Mouse (Mus musculus): ENCODE measurements around the gene Fgfrl1. TPM values are rescaled to one million over a fixed set of nuclear protein-coding genes. Genes with fewer than 3 reads are reported as not detected.

The Fgfrl1 gene
- polyA plus RNA-seq, 1 experiment from 2014 or later, result 25.9 TPM

DNA sequence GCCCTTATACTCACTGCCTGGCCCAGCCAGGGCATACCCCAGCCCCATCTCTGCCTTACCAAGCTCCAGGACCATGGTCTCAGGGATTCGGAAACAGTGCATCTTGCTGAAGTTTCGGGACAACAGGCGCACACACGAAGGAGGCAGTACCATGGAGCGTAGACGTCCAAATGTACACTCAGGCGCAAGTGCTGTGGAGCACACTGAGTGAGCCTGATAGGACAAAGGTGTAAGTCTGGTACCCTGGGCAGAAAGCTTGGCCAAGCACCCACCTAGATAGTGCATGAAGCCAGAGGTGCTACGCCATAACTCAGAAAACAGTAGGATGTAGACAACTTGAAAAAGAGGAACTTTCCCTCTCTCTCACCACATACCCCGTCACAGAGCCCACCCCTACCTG is 36.8 kb upstream of the Fgfrl1 start:
- 95% methylated on average over 9 of the region's 9 CpGs for WGBS
- Histone ChIP-seq H3K27me3 (replicated peaks) (no peaks in the 10 kb centered on the region), H3K4me3 (replicated peaks) (no peak overlapping the region), H3K9me3 (no peaks in the 10 kb centered on the region), H3K4me1 (peaks cover 10% of the 10 kb centered on the region), H3K27ac (no peak overlapping the region), H3K9ac (no peak overlapping the region), H3K4me2 (no peak overlapping the region), H3K36me3 (peaks cover 32% of the 10 kb centered on the region)
- ATAC-seq (ENCODE audit: insufficient read depth, low FRiP score, low read depth), result no peak

DNA sequence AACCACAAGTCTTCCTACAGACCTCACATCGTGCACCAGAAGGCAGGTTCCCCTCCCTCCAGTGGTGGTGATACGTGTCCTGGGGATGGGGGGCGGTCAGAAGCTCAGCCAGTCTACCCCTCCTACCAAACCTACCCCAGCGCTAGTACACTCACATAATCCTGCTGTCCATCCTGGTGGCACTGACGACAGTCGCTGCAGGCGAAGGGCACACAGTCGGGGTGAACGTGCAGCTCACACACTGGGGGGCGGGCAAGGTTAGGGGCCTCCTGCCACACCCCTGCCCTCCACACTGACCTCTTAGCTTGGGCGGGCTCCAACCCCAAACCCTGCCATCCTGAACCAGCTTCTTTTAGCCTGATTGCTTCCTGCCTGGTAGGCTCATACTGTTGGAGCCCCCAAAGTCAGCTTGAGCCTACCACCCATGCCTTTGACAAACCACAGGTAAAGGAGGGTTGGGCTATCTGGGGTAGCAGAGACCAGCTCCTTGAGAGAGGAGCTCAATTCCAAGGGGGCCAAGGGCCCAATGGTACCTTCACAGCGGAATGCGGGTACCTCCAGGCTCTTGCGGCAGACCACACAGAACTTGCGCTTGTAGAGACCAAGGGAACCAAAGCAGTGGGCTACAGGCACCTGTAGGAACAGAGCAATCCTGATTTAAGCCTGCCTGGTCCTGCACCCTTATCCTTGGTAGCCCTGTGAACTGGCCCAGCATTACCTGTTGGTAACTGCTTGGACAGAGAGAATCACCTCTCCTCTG is 36.1 kb upstream of the Fgfrl1 start:
- Histone ChIP-seq H3K27me3 (replicated peaks) (no peaks in the 10 kb centered on the region), H3K9ac (no peak overlapping the region), H3K36me3 (peaks cover 32% of the 10 kb centered on the region), H3K4me3 (replicated peaks) (no peak overlapping the region), H3K4me1 (peaks cover 12% of the 10 kb centered on the region), H3K27ac (no peak overlapping the region), H3K9me3 (no peaks in the 10 kb centered on the region), H3K4me2 (no peak overlapping the region)
- no peak for ATAC-seq (ENCODE audit: insufficient read depth, low FRiP score, low read depth)
- WGBS, result 91% methylated on average over 15 of the region's 15 CpGs

DNA sequence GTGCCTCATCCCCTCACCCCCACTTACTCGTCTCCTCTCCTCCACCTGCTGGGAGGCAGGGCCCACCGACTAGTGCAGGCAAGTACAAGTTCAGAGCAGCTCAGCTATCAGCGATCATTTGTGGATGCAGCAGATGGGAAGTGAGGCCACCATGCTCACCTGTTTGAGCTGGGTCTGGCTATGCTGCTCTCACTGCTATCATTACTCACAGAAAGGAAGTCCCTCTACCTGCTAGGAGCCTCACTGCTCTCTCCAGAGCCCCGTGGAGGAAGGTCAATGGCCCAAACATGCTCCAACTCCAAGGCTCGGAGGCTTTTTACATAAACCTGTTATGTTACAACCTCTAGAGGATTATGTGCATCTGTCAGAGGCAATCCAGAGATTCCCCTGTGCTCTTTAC is 34.8 kb upstream of the Fgfrl1 start:
- 79% methylated on average over 5 of the region's 5 CpGs for WGBS

GRCm38 (mm10) chr5:108658611-108659010 is 33.6 kb upstream of the Fgfrl1 start:
- 95% methylated on average over 1 of the region's 1 CpGs for WGBS
- no peak overlapping the region for H3K27ac ChIP-seq
- H3K36me3 ChIP-seq, result peaks cover 22% of the 10 kb centered on the region
- no peak overlapping the region for H3K9ac ChIP-seq
- ATAC-seq (ENCODE audit: insufficient read depth, low FRiP score, low read depth), result no peak
- H3K4me2 ChIP-seq, result no peak overlapping the region
- H3K27me3 ChIP-seq (replicated peaks), result no peaks in the 10 kb centered on the region
- no peak overlapping the region for H3K4me3 ChIP-seq (replicated peaks)
- H3K9me3 ChIP-seq, result no peaks in the 10 kb centered on the region
- H3K4me1 ChIP-seq, result peaks cover 12% of the 10 kb centered on the region

More for the DNA sequence above, 34.8 kb upstream of the Fgfrl1 start:
- H3K27ac ChIP-seq, result no peak overlapping the region
- H3K9me3 ChIP-seq, result no peaks in the 10 kb centered on the region
- no peak overlapping the region for H3K4me3 ChIP-seq (replicated peaks)
- ATAC-seq (ENCODE audit: insufficient read depth, low FRiP score, low read depth), result no peak
- H3K4me2 ChIP-seq, result no peak overlapping the region
- no peaks in the 10 kb centered on the region for H3K27me3 ChIP-seq (replicated peaks)
- peaks cover 12% of the 10 kb centered on the region for H3K4me1 ChIP-seq
- H3K36me3 ChIP-seq, result peaks cover 32% of the 10 kb centered on the region
- no peak overlapping the region for H3K9ac ChIP-seq

DNA sequence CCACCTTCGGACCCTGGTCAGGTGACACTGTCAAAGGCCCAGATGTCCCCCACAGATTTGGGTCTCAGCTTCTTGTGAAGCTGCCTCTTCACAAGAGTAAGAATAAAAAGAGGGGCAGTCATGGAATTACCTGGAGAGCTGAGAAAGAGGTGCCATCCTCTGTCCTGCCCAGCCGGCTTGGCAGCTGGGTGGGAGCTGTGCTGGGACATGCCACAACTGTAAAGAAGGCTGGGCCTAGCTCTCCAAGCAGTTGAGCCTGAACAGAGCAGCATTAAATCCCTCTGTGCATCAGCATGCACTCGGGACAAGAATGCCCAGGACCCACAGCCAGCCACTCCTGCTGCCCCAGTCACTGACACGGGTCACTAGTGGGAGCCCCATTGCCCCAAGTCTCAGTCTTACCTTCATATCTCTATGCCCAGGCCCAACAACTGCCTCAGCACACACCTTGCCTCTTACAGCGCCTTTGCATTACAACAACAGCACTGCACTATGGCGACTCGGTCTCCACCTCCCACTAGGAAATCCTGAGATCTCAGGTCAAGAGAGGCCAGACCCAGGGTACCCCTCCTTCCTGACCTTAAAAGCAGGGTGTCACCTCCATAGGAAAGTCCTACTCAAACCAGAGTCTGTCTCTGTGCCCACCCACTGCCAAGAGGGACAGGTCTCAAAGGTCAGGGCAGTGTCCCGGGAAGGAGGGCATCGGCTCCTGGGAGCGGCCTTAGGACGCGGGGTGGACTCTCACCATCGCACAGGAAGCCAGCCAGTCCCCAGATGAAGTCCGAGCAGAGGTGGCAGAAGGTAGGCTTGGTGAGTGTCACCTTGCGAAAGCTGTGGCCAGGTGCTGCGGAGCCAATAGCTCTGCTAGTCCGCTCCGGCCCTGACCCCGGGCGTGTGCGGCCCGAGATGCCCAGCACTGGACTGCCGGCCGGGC is 32.2 kb upstream of the Fgfrl1 start, which contains the start of gene Idua:
TSS of gene Idua (plus strand) at position 634 of the 934 bp plus-strand sequence.
- peaks cover 12% of the 10 kb centered on the region for H3K4me1 ChIP-seq
- WGBS, result 10% methylated on average over 24 of the region's 24 CpGs
- no peaks in the 10 kb centered on the region for H3K27me3 ChIP-seq (replicated peaks)
- H3K27ac ChIP-seq, result peak within 1 kb of the TSS; percentile 32; the same call in 1 of the 2 replicates
- no peaks in the 10 kb centered on the region for H3K9me3 ChIP-seq
- H3K4me3 ChIP-seq (replicated peaks), result peak within 1 kb of the TSS; percentile 85
- H3K36me3 ChIP-seq, result peaks cover 11% of the 10 kb centered on the region
- peak within 1 kb of the TSS; percentile 91 for H3K9ac ChIP-seq
- peak within 1 kb of the TSS; percentile 91 for H3K4me2 ChIP-seq
- peak; percentile 47 for ATAC-seq (ENCODE audit: insufficient read depth, low FRiP score, low read depth)

DNA sequence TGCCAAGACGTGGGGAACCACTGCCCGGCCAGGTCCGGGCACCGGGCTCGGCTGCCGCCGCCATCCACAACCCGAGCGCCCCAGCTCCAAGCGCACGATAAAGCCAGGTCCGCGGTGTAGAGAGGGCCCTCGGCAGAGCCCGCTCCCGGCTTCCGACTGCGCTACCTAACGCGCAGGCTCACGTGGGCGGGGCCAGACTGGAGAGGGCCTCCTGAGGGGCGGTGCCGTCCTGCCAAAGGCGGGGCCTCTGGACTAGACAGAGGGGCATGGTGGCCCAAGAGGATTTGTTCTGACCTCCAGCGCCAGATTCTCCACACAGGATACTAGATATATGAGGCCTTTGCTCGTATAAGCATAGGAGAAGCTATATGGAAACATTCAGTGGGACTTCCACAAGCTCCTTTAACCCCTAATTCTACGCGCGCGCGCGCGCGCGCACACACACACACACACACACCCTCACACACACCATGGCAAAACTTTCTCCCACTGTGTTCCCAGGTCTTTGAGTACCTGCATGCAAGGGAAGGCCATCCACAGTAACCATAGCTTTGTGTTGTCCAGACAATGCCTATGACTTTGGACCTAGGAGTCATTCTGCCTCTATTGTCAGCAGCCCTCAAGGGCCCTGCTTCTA is 31.4 kb upstream of the Fgfrl1 start:
- Histone ChIP-seq H3K4me2 (peak overlapping the region; percentile 91), H3K27me3 (replicated peaks) (no peaks in the 10 kb centered on the region), H3K4me1 (peaks cover 12% of the 10 kb centered on the region), H3K9ac (peak overlapping the region; percentile 91), H3K4me3 (replicated peaks) (peak overlapping the region; percentile 85), H3K9me3 (no peaks in the 10 kb centered on the region), H3K27ac (peak overlapping the region; percentile 32; the same call in 1 of the 2 replicates), H3K36me3 (peaks cover 4% of the 10 kb centered on the region; the same call in 1 of the 2 replicates)
- 14% methylated on average over 36 of the region's 36 CpGs for WGBS
- peak; percentile 99 for ATAC-seq (ENCODE audit: insufficient read depth, low FRiP score, low read depth)

DNA sequence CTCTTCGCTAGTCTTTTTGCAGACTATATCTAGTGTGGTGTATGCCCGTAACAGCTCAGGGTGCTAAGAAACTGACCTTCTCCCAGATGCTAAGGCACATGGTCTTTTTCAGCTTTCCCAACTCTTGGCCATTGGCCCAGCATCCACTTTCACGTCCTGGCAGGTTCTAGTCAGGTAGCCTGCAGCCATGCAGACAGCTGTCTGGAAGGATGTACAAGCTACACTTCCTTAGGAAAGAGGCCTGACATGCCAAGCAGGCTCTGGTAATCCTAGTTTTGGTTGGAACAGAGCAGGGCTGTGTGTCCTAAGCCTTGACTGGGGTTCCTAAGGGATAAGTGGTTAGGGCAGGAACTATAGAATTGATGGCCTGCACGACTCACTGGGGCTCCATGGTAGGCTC is 29.4 kb upstream of the Fgfrl1 start:
- 83% methylated on average over 4 of the region's 4 CpGs for WGBS
- Histone ChIP-seq H3K4me2 (no peak overlapping the region), H3K27me3 (replicated peaks) (no peaks in the 10 kb centered on the region), H3K36me3 (no peaks in the 10 kb centered on the region), H3K4me1 (peaks cover 12% of the 10 kb centered on the region), H3K9me3 (no peaks in the 10 kb centered on the region), H3K9ac (no peak overlapping the region), H3K4me3 (replicated peaks) (no peak overlapping the region), H3K27ac (no peak overlapping the region)
- ATAC-seq (ENCODE audit: insufficient read depth, low FRiP score, low read depth), result no peak

- no peak for ATAC-seq (ENCODE audit: insufficient read depth, low FRiP score, low read depth)
- Histone ChIP-seq H3K4me1 (peaks cover 14% of the 10 kb centered on the region), H3K4me2 (no peak overlapping the region), H3K4me3 (replicated peaks) (no peak overlapping the region), H3K27me3 (replicated peaks) (no peaks in the 10 kb centered on the region), H3K36me3 (no peaks in the 10 kb centered on the region), H3K27ac (no peak overlapping the region), H3K9ac (no peak overlapping the region), H3K9me3 (no peaks in the 10 kb centered on the region)
- WGBS, result 38% methylated on average over 3 of the region's 3 CpGs
These were observed 27.1 kb upstream of the Fgfrl1 start for GRCm38 (mm10) chr5:108665066-108665465.

DNA sequence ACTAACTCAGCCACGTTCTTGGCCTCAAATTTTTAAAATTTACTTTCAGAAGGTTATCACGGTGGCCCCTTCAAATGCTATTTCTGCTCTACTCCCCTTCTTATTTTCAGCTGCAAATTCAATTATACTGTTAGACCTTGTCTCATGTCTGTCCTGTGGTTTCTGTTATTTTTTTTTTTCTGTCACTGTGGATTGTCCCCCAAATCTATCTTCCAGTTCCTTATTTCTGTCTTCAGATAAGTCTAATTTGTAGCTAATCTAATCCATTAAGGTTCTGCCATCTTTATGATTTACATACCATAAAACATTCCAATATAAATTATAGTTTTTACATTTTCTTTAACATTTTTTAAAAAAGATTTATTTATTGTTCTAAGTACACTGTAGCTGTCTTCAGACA is 24.8 kb upstream of the Fgfrl1 start:
- WGBS, result 73% methylated on average over 2 of the region's 2 CpGs
- peaks cover 8% of the 10 kb centered on the region; the same call in 1 of the 2 replicates for H3K36me3 ChIP-seq

GRCm38 (mm10) chr5:108668387-108668932 is 23.7 kb upstream of the Fgfrl1 start:
- H3K4me1 ChIP-seq, result peaks cover 10% of the 10 kb centered on the region
- peaks cover 15% of the 10 kb centered on the region; the same call in 1 of the 2 replicates for H3K36me3 ChIP-seq
- no peaks in the 10 kb centered on the region for H3K27me3 ChIP-seq (replicated peaks)
- peak overlapping the region; percentile 89; the same call in 1 of the 2 replicates for H3K27ac ChIP-seq
- 0 out of 2 replicates have a peak, but pooled peaks have one; percentile 2 for ATAC-seq (ENCODE audit: insufficient read depth, low FRiP score, low read depth)
- H3K4me3 ChIP-seq (replicated peaks), result peak overlapping the region; percentile 59
- H3K9ac ChIP-seq, result peak overlapping the region; percentile 68; the same call in 1 of the 2 replicates
- H3K9me3 ChIP-seq, result no peaks in the 10 kb centered on the region
- WGBS, result 9% methylated on average over 3 of the region's 3 CpGs
- peak overlapping the region; percentile 80 for H3K4me2 ChIP-seq

More for the DNA sequence above, 24.8 kb upstream of the Fgfrl1 start:
- Histone ChIP-seq H3K27me3 (replicated peaks) (no peaks in the 10 kb centered on the region), H3K4me1 (peaks cover 10% of the 10 kb centered on the region), H3K9me3 (no peaks in the 10 kb centered on the region), H3K4me2 (no peak overlapping the region), H3K27ac (no peak overlapping the region), H3K9ac (no peak overlapping the region), H3K4me3 (replicated peaks) (no peak overlapping the region)
- ATAC-seq (ENCODE audit: insufficient read depth, low FRiP score, low read depth), result no peak

All from stomach, embryonic 15.5 days (tissue).